Mouse (Mus musculus) midbrain, embryonic 12.5 days (tissue): ENCODE measurements around the gene Trio. TPM values are rescaled to one million over a fixed set of nuclear protein-coding genes. Genes with fewer than 3 reads are reported as not detected.

Experiments used
- ATAC-seq: fragments of 200-750 bp; cut with Nextera tagmentation; 2 replicates; pipeline ENCODE4 v1.8.0; 2017; ENCODE audit warnings: low read depth, moderate TSS enrichment, moderate library complexity; ENCODE audit not compliant: low FRiP score
- H3K27ac ChIP-seq: fragments of 300-500 bp; sonication (generic); replicated peaks from 2 replicates; pipeline ENCODE4 v1.5.1; 2016; ENCODE audit warnings: mild to moderate bottlenecking
- H3K27me3 ChIP-seq: fragments of 300-500 bp; sonication (generic); 2 replicates; pipeline ENCODE4 v1.6.1; 2016; ENCODE audit warnings: mild to moderate bottlenecking
- H3K36me3 ChIP-seq: fragments of 300-500 bp; sonication (generic); 2 replicates; pipeline ENCODE4 v1.6.1; 2016
- H3K4me1 ChIP-seq: fragments of 300-500 bp; sonication (generic); 2 replicates; pipeline ENCODE4 v1.6.1; 2016
- H3K4me2 ChIP-seq: fragments of 300-500 bp; sonication (generic); replicated peaks from 2 replicates; pipeline ENCODE4 v1.6.1; 2016; ENCODE audit warnings: mild to moderate bottlenecking, moderate library complexity
- H3K4me3 ChIP-seq: fragments of 300-500 bp; sonication (generic); 2 replicates; pipeline ENCODE4 v1.5.1; 2016; ENCODE audit warnings: mild to moderate bottlenecking
- H3K9ac ChIP-seq: fragments of 300-500 bp; sonication (generic); replicated peaks from 2 replicates; pipeline ENCODE4 v1.6.1; 2016; ENCODE audit warnings: mild to moderate bottlenecking, moderate library complexity
- H3K9me3 ChIP-seq: fragments of 300-500 bp; sonication (generic); 2 replicates; pipeline ENCODE4 v1.6.1; 2016; ENCODE audit warnings: mild to moderate bottlenecking
- WGBS: fragments of 180-500 bp; shearing (Covaris S2); methylation state at CpG from one replicate; pipeline ENCODE4 v1.1.7; 2016; 5-methylcytosine and 5-hydroxymethylcytosine counted together
- polyA plus RNA-seq: library from polyadenylated mRNA; unstranded; fragments of >200 nt; fragmentation: Nextera tagmentation; extraction: Ambion mirVana; gene quantifications from 2 replicates; pipeline ENCODE4 v1.2.1, GENCODE M21; 2016

Trio gene
- polyA plus RNA-seq, 1 experiment from 2014 or later: 38.3 TPM

- H3K4me1 ChIP-seq: peaks cover 46% of the 10 kb centered on the region
- WGBS: 56% methylated on average over 20 of the region's 20 CpGs
- ATAC-seq: peak; percentile 65
- H3K9me3 ChIP-seq: no peaks in the 10 kb centered on the region
- H3K4me3 ChIP-seq: no peak overlapping the region
- no peak overlapping the region for H3K9ac ChIP-seq
- H3K27ac ChIP-seq: peak overlapping the region; percentile 81
- peaks cover 8% of the 10 kb centered on the region; the same call in 1 of the 2 replicates for H3K27me3 ChIP-seq
- peaks cover 32% of the 10 kb centered on the region for H3K36me3 ChIP-seq
- H3K4me2 ChIP-seq: no peak overlapping the region
Observed at GRCm38 (mm10) chr15:27797480-27798155, 228.0 kb downstream of the Trio start.

GRCm38 (mm10) chr15:27796868-27797222 lies 228.8 kb downstream of the Trio start:
- 80% methylated on average over 7 of the region's 7 CpGs for WGBS
- H3K4me1 ChIP-seq: peaks cover 48% of the 10 kb centered on the region
- 0 out of 2 replicates have a peak, but pooled peaks have one; percentile 7 for ATAC-seq

GRCm38 (mm10) chr15:27795942-27796867 lies 229.4 kb downstream of the Trio start:
- 84% methylated on average over 22 of the region's 22 CpGs for WGBS
- H3K27me3 ChIP-seq: peaks cover 7% of the 10 kb centered on the region; the same call in 1 of the 2 replicates
- H3K4me2 ChIP-seq: no peak overlapping the region
- H3K9ac ChIP-seq: no peak overlapping the region
- H3K27ac ChIP-seq: peak overlapping the region; percentile 81
- no peaks in the 10 kb centered on the region for H3K9me3 ChIP-seq
- peaks cover 48% of the 10 kb centered on the region for H3K4me1 ChIP-seq
- H3K4me3 ChIP-seq: no peak overlapping the region
- peaks cover 21% of the 10 kb centered on the region; the same call in 1 of the 2 replicates for H3K36me3 ChIP-seq
- no peak for ATAC-seq

More at GRCm38 (mm10) chr15:27796868-27797222, 228.8 kb downstream of the Trio start:
- Histone ChIP-seq H3K4me2 (no peak overlapping the region), H3K27ac (peak overlapping the region; percentile 81), H3K4me3 (no peak overlapping the region), H3K9ac (no peak overlapping the region), H3K27me3 (peaks cover 7% of the 10 kb centered on the region; the same call in 1 of the 2 replicates), H3K9me3 (no peaks in the 10 kb centered on the region), H3K36me3 (peaks cover 24% of the 10 kb centered on the region)

GRCm38 (mm10) chr15:27793284-27793683 lies 232.4 kb downstream of the Trio start:
- Histone ChIP-seq H3K36me3 (peaks cover 8% of the 10 kb centered on the region; the same call in 1 of the 2 replicates), H3K27ac (peak overlapping the region; percentile 36), H3K4me2 (no peak overlapping the region), H3K4me1 (peaks cover 58% of the 10 kb centered on the region), H3K9ac (no peak overlapping the region), H3K27me3 (peaks cover 5% of the 10 kb centered on the region; the same call in 1 of the 2 replicates), H3K4me3 (no peak overlapping the region), H3K9me3 (no peaks in the 10 kb centered on the region)
- WGBS: 60% methylated on average over 6 of the region's 6 CpGs
- no peak for ATAC-seq

DNA sequence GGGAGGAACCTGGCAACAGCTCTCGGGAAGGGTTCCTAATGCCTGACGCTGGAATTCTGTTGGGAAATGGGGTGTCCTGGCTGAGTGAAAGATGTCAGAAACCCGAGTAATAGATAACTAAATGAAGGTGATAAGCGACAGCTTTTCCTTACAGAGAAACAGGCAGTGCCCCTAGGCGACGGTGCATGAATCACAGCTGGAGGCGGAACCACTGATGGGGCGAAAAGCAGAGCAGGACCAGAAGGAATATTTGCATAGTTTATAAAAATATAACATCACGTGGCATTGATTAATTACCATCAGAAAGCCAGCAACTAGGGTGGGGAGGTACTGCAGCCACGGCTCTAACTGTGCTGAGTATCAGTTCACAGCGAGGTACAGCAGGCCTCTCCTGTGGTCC lies 233.2 kb downstream of the Trio start:
- Histone ChIP-seq H3K27me3 (peaks cover 5% of the 10 kb centered on the region; the same call in 1 of the 2 replicates), H3K9ac (no peak overlapping the region), H3K4me1 (peaks cover 59% of the 10 kb centered on the region), H3K4me2 (no peak overlapping the region), H3K36me3 (peaks cover 8% of the 10 kb centered on the region; the same call in 1 of the 2 replicates), H3K4me3 (no peak overlapping the region), H3K27ac (no peak overlapping the region), H3K9me3 (no peaks in the 10 kb centered on the region)
- WGBS: 79% methylated on average over 11 of the region's 11 CpGs
- ATAC-seq: no peak

- Histone ChIP-seq H3K4me1 (peaks cover 61% of the 10 kb centered on the region), H3K9me3 (no peaks in the 10 kb centered on the region), H3K4me3 (no peak overlapping the region), H3K27me3 (peaks cover 5% of the 10 kb centered on the region), H3K36me3 (no peaks in the 10 kb centered on the region), H3K27ac (no peak overlapping the region), H3K4me2 (no peak overlapping the region), H3K9ac (no peak overlapping the region)
- 91% methylated on average over 5 of the region's 5 CpGs for WGBS
- no peak for ATAC-seq
Observed at GRCm38 (mm10) chr15:27791141-27791540, 234.5 kb downstream of the Trio start.

- Histone ChIP-seq H3K27ac (no peak overlapping the region), H3K4me3 (no peak overlapping the region), H3K4me1 (peaks cover 64% of the 10 kb centered on the region), H3K36me3 (no peaks in the 10 kb centered on the region), H3K9ac (no peak overlapping the region), H3K4me2 (no peak overlapping the region), H3K27me3 (peaks cover 5% of the 10 kb centered on the region), H3K9me3 (no peaks in the 10 kb centered on the region)
- WGBS: 89% methylated on average over 6 of the region's 6 CpGs
- no peak for ATAC-seq
Observed at GRCm38 (mm10) chr15:27790699-27791098, 234.9 kb downstream of the Trio start.

- Histone ChIP-seq H3K27ac (peak overlapping the region; percentile 78), H3K27me3 (peaks cover 5% of the 10 kb centered on the region), H3K36me3 (no peaks in the 10 kb centered on the region), H3K9me3 (no peaks in the 10 kb centered on the region), H3K4me3 (no peak overlapping the region), H3K4me2 (no peak overlapping the region), H3K9ac (no peak overlapping the region), H3K4me1 (peaks cover 78% of the 10 kb centered on the region)
- WGBS: 80% methylated on average over 3 of the region's 3 CpGs
- no peak for ATAC-seq
Observed at GRCm38 (mm10) chr15:27789325-27789724, 236.3 kb downstream of the Trio start.

DNA sequence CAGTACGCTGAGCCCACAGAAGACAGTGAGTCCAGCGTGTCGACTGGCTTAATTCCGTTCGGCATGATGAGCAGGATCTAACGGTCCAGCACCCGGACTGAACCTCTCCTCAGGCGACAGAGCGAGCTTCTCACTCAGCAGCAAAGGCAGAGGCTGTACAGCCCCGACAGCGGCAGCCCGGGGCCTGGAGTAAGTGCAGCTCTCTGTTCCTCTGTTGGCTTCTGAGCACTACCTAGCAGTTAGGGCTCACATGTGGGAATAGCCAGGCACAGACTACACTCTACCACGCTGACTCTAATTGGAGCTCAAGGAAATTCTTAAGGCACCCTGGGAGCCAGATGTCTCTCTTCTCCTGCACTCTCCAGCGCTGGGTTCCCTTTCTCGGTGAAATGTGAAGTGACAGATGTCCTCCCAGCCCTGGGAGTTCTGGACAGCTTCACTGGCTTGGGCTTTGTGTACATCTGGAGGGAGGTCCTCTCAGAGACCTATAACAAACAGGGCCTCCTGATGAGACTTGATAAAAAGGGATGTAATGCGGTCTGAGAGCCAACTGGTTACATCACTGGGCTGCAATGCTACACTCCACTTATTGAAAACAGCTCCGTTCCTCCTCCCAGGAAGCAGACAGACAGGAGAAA lies 237.4 kb downstream of the Trio start:
- Histone ChIP-seq H3K4me1 (peaks cover 81% of the 10 kb centered on the region), H3K4me3 (peak overlapping the region; percentile 25), H3K9me3 (no peaks in the 10 kb centered on the region), H3K4me2 (peak overlapping the region; percentile 31), H3K9ac (peak overlapping the region; percentile 47), H3K27ac (peak overlapping the region; percentile 78), H3K27me3 (peaks cover 5% of the 10 kb centered on the region), H3K36me3 (no peaks in the 10 kb centered on the region)
- peak; percentile 68 for ATAC-seq
- WGBS: 31% methylated on average over 17 of the region's 17 CpGs

DNA sequence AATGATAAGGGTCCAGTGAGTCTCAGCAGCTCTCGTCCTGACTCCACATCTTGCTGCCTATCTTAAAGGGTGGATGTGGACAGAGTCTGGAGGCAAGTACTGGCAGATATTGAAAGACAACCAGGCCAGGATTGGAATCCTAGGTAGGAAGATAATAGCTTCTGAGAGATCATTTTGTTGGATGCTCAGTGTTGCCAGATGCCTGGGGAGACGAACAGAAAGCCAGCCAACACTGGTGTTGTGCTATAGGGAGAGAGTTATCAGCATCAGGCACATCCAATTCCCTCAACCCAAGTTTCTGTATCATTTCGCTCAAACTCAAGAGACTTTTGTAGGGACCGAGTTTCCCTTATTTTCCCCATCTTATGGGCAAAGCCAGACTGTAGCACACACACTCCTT lies 238.5 kb downstream of the Trio start:
- peaks cover 80% of the 10 kb centered on the region for H3K4me1 ChIP-seq
- 85% methylated on average over 4 of the region's 4 CpGs for WGBS
- H3K27me3 ChIP-seq: peaks cover 5% of the 10 kb centered on the region
- no peaks in the 10 kb centered on the region for H3K36me3 ChIP-seq
- peak overlapping the region; percentile 31; the same call in 1 of the 2 replicates for H3K4me2 ChIP-seq
- ATAC-seq: no peak
- peak overlapping the region; percentile 20; the same call in 1 of the 2 replicates for H3K27ac ChIP-seq
- no peak overlapping the region for H3K4me3 ChIP-seq
- H3K9ac ChIP-seq: no peak overlapping the region
- no peaks in the 10 kb centered on the region for H3K9me3 ChIP-seq

GRCm38 (mm10) chr15:27786418-27786817 lies 239.2 kb downstream of the Trio start:
- H3K9ac ChIP-seq: no peak overlapping the region
- 55% methylated on average over 11 of the region's 11 CpGs for whole genome bisulfite sequencing
- no peak overlapping the region for H3K4me3 ChIP-seq
- 0 out of 2 replicates have a peak overlapping the region, but pooled peaks have one; percentile 20 for H3K27ac ChIP-seq
- H3K4me2 ChIP-seq: peak overlapping the region; percentile 13; the same call in 1 of the 2 replicates
- H3K27me3 ChIP-seq: peaks cover 5% of the 10 kb centered on the region
- ATAC-seq: no peak
- no peaks in the 10 kb centered on the region for H3K9me3 ChIP-seq
- peaks cover 87% of the 10 kb centered on the region for H3K4me1 ChIP-seq
- no peaks in the 10 kb centered on the region for H3K36me3 ChIP-seq
